Mouse (Mus musculus): ENCODE data around the gene Irf9. TPM values are rescaled to one million over a fixed set of nuclear protein-coding genes. Genes with fewer than 3 reads are reported as not detected.

The Irf9 gene
- polyA plus RNA-seq, 1 experiment from 2014 or later = 6.7 TPM

DNA sequence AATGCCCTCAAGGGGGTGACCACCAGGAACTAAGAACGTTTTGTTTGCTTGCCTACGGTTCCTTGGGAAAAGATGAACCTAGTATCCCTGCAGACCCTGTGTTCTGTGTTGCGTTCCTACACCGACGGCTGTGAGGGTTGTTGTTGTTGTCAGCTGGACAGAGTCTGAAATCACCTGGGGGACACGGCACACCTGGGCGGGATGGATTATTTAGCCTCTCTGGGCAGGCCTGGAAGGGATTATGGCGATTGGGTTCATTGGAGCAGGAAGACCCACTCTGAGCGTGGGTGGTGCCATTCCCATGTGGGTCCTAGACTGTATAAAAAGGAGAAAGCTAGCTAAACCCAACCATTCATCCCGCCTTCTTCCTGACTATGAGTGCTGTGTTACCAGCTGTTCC is 41.5 kb upstream of the Irf9 start:
- DNase-seq (ENCODE audit: low spot score) = no peak
- Histone ChIP-seq H3K4me3 (ENCODE audit: low read depth, low read length) (no peak overlapping the region), H3K4me1 (ENCODE audit: control insufficient read depth, insufficient read depth, low read length) (peaks cover 4% of the 10 kb centered on the region; the same call in 1 of the 2 replicates), H3K36me3 (ENCODE audit: control insufficient read depth, insufficient read depth, low read length) (peaks cover 2% of the 10 kb centered on the region; the same call in 1 of the 2 replicates), H3K27ac (replicated peaks; ENCODE audit: low read depth, low read length) (no peak overlapping the region), H3K4me2 (ENCODE audit: low read depth, severe bottlenecking) (no peak overlapping the region), H3K27me3 (ENCODE audit: control insufficient read depth, insufficient read depth, low read length) (no peaks in the 10 kb centered on the region), H3K9me3 (ENCODE audit: control insufficient read depth, low read length) (no peaks in the 10 kb centered on the region), H3K9ac (ENCODE audit: low read length) (no peak overlapping the region)
- no peak for ATAC-seq (ENCODE audit: insufficient number of reproducible peaks, low FRiP score, low TSS enrichment, low read depth)
- WGBS = 89% methylated on average over 10 of the region's 10 CpGs

DNA sequence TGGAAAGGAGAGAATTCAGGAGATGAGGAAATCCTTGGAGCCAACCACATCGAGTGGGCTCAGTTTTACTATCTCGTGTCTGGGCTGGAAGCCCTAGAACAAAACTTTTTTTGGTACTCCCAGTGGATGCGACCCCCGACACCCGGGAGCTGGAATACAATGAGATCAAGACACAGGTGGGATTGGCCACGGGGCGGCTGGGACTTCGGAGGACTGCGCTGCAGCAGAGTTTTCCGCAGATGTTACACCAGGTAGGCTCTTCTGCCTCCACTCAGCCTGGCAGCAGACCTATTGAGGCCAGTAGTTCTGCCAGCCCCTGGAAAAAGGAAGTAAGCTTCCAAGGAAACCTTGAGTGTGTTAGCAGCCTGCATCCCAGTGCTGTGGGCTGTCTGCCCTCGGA is 40.1 kb upstream of the Irf9 start:
- DNase-seq (ENCODE audit: low spot score) = no peak
- Histone ChIP-seq H3K36me3 (ENCODE audit: control insufficient read depth, insufficient read depth, low read length) (peaks cover 5% of the 10 kb centered on the region; the same call in 1 of the 2 replicates), H3K9me3 (ENCODE audit: control insufficient read depth, low read length) (no peaks in the 10 kb centered on the region), H3K4me1 (ENCODE audit: control insufficient read depth, insufficient read depth, low read length) (peaks cover 4% of the 10 kb centered on the region; the same call in 1 of the 2 replicates), H3K9ac (ENCODE audit: low read length) (no peak overlapping the region), H3K4me3 (ENCODE audit: low read depth, low read length) (no peak overlapping the region), H3K27me3 (ENCODE audit: control insufficient read depth, insufficient read depth, low read length) (no peaks in the 10 kb centered on the region), H3K4me2 (ENCODE audit: low read depth, severe bottlenecking) (no peak overlapping the region), H3K27ac (replicated peaks; ENCODE audit: low read depth, low read length) (no peak overlapping the region)
- no peak for ATAC-seq (ENCODE audit: insufficient number of reproducible peaks, low FRiP score, low TSS enrichment, low read depth)
- WGBS = 88% methylated on average over 11 of the region's 11 CpGs

DNA sequence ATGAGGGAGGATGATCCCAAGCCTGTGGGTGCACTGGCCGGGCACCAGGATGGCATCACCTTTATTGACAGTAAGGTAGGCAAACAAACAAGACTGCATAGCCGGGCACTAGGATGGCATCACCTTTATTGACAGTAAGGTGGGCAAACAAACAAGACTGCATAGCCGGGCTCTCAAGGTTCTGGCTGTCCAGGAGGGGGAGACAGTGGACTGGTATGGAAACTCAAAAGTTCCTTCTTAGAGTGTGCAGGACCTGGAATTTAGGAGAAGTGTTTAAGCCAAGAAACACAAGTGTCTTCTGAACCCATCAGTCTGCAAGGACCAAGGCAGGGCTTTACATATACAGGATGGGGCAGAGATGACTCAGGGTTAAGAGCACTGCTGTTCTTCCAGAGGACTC is 37.6 kb upstream of the Irf9 start:
- Histone ChIP-seq H3K4me2 (ENCODE audit: low read depth, severe bottlenecking) (no peak overlapping the region), H3K9ac (ENCODE audit: low read length) (no peak overlapping the region), H3K4me3 (ENCODE audit: low read depth, low read length) (no peak overlapping the region), H3K27ac (replicated peaks; ENCODE audit: low read depth, low read length) (no peak overlapping the region), H3K9me3 (ENCODE audit: control insufficient read depth, low read length) (no peaks in the 10 kb centered on the region), H3K4me1 (ENCODE audit: control insufficient read depth, insufficient read depth, low read length) (peaks cover 4% of the 10 kb centered on the region; the same call in 1 of the 2 replicates), H3K27me3 (ENCODE audit: control insufficient read depth, insufficient read depth, low read length) (no peaks in the 10 kb centered on the region), H3K36me3 (ENCODE audit: control insufficient read depth, insufficient read depth, low read length) (peaks cover 16% of the 10 kb centered on the region; the same call in 1 of the 2 replicates)
- ATAC-seq (ENCODE audit: insufficient number of reproducible peaks, low FRiP score, low TSS enrichment, low read depth) (no peak), DNase-seq (ENCODE audit: low spot score) (no peak)
- 88% methylated on average over 3 of the region's 3 CpGs for WGBS

DNA sequence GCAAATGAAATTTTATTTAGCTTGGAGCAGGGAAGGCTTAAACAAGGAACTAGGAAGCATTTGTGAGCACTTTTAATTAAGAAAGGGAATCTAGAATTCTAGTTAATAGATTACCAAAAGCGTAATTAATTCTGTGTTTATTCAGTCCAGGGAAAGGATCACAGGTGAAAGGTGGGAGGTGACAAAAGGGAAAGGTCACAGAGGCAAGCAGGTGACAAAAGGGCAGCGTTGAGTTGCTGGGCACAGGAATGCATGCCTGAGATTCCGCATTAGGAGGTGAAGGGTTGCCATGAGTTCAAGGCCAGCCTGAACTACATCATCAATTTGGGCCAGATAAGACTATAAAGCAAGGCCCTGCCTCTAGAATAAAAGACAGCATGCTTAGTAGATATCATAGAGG is 35.9 kb upstream of the Irf9 start:
- Histone ChIP-seq H3K9ac (ENCODE audit: low read length) (no peak overlapping the region), H3K36me3 (ENCODE audit: control insufficient read depth, insufficient read depth, low read length) (peaks cover 16% of the 10 kb centered on the region; the same call in 1 of the 2 replicates), H3K4me2 (ENCODE audit: low read depth, severe bottlenecking) (no peak overlapping the region), H3K27ac (replicated peaks; ENCODE audit: low read depth, low read length) (no peak overlapping the region), H3K27me3 (ENCODE audit: control insufficient read depth, insufficient read depth, low read length) (no peaks in the 10 kb centered on the region), H3K4me3 (ENCODE audit: low read depth, low read length) (no peak overlapping the region), H3K9me3 (ENCODE audit: control insufficient read depth, low read length) (no peaks in the 10 kb centered on the region), H3K4me1 (ENCODE audit: control insufficient read depth, insufficient read depth, low read length) (no peaks in the 10 kb centered on the region)
- no peak for ATAC-seq (ENCODE audit: insufficient number of reproducible peaks, low FRiP score, low TSS enrichment, low read depth)
- DNase-seq (ENCODE audit: low spot score) = no peak
- 90% methylated on average over 3 of the region's 3 CpGs for WGBS

DNA sequence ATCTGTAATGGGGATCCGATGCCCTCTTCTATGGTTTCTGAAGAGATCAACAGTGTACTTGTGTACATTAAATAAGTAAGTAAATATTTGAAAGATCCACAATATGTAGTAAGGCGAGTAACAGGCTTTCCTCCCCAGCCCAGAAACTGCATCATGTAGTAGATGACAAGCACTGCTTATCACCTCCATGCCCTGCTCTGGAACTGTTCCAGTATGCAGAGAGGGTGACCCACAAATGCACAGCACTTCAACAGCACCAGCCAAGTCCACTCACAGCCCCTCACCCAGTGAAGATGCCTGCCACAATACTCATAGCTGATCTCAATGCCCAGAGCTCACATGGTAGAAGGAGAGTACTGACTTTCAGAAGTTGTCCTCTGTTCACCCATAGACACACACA is 32.8 kb upstream of the Irf9 start:
- no peak overlapping the region for H3K9ac ChIP-seq (ENCODE audit: low read length)
- peaks cover 16% of the 10 kb centered on the region; the same call in 1 of the 2 replicates for H3K36me3 ChIP-seq (ENCODE audit: control insufficient read depth, insufficient read depth, low read length)
- H3K4me2 ChIP-seq (ENCODE audit: low read depth, severe bottlenecking) = no peak overlapping the region
- WGBS = 98% methylated on average over 2 of the region's 2 CpGs
- H3K4me1 ChIP-seq (ENCODE audit: control insufficient read depth, insufficient read depth, low read length) = no peaks in the 10 kb centered on the region
- H3K27me3 ChIP-seq (ENCODE audit: control insufficient read depth, insufficient read depth, low read length) = no peaks in the 10 kb centered on the region
- no peaks in the 10 kb centered on the region for H3K9me3 ChIP-seq (ENCODE audit: control insufficient read depth, low read length)
- H3K27ac ChIP-seq (replicated peaks; ENCODE audit: low read depth, low read length) = no peak overlapping the region
- DNase-seq (ENCODE audit: low spot score) (no peak), ATAC-seq (ENCODE audit: insufficient number of reproducible peaks, low FRiP score, low TSS enrichment, low read depth) (no peak)
- H3K4me3 ChIP-seq (ENCODE audit: low read depth, low read length) = no peak overlapping the region

DNA sequence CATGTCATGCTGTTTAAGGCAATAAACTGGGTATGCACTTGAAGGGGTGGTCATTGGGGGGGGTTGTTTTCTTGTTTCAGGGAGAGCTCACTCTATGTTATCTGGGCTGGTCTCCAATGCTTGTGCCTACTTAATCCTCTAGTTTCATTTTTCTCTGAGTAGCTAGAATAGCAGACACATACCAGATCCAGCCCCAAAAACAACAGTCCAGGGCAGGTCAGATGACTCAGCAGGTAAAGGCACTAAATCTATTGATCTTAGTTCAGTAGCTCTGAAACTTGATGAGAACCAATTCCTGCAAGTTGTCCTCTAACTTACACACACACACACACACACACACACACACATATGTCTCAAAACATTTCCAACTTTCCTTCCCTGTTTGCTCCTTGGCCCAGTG is 31.6 kb upstream of the Irf9 start:
- peaks cover 14% of the 10 kb centered on the region; the same call in 1 of the 2 replicates for H3K36me3 ChIP-seq (ENCODE audit: control insufficient read depth, insufficient read depth, low read length)
- no peaks in the 10 kb centered on the region for H3K4me1 ChIP-seq (ENCODE audit: control insufficient read depth, insufficient read depth, low read length)
- no peak overlapping the region for H3K4me3 ChIP-seq (ENCODE audit: low read depth, low read length)
- DNase-seq (ENCODE audit: low spot score) (no peak), ATAC-seq (ENCODE audit: insufficient number of reproducible peaks, low FRiP score, low TSS enrichment, low read depth) (no peak)
- H3K4me2 ChIP-seq (ENCODE audit: low read depth, severe bottlenecking) = no peak overlapping the region
- H3K9me3 ChIP-seq (ENCODE audit: control insufficient read depth, low read length) = no peaks in the 10 kb centered on the region
- no peak overlapping the region for H3K9ac ChIP-seq (ENCODE audit: low read length)
- H3K27me3 ChIP-seq (ENCODE audit: control insufficient read depth, insufficient read depth, low read length) = no peaks in the 10 kb centered on the region
- H3K27ac ChIP-seq (replicated peaks; ENCODE audit: low read depth, low read length) = no peak overlapping the region

DNA sequence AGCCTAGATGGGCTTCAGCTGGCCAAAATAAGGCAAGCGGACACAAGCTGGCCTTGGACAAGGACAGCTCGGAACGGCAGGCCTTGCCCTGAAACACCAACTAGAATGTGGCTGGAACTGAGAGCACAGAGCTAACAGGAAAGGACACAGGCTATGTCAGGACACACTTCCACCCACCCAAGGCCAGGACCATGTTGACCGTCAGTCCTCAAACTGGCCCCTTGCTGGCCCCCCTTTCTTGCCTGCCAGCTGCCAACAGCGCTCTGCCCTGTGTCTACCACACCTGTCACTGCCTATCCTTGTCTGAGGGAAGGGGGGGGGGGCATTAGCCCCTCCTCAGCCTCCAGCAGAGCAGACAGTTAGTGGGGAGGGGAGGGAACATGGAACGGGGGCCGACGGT is 28.1 kb upstream of the Irf9 start, which contains the start of gene Fitm1:
Gene Fitm1, plus strand, starts transcription at position 316 of the 400 bp plus-strand sequence.
- Histone ChIP-seq H3K4me3 (ENCODE audit: low read depth, low read length) (no peak within 1 kb of the TSS), H3K27ac (replicated peaks; ENCODE audit: low read depth, low read length) (no peak within 1 kb of the TSS), H3K4me1 (ENCODE audit: control insufficient read depth, insufficient read depth, low read length) (peaks cover 9% of the 10 kb centered on the region; the same call in 1 of the 2 replicates), H3K27me3 (ENCODE audit: control insufficient read depth, insufficient read depth, low read length) (no peaks in the 10 kb centered on the region), H3K9me3 (ENCODE audit: control insufficient read depth, low read length) (no peaks in the 10 kb centered on the region), H3K36me3 (ENCODE audit: control insufficient read depth, insufficient read depth, low read length) (peaks cover 2% of the 10 kb centered on the region; the same call in 1 of the 2 replicates), H3K4me2 (ENCODE audit: low read depth, severe bottlenecking) (no peak within 1 kb of the TSS), H3K9ac (ENCODE audit: low read length) (no peak within 1 kb of the TSS)
- WGBS = 79% methylated on average over 7 of the region's 8 CpGs
- ATAC-seq (ENCODE audit: insufficient number of reproducible peaks, low FRiP score, low TSS enrichment, low read depth) = no peak
- DNase-seq (ENCODE audit: low spot score) = no peak

DNA sequence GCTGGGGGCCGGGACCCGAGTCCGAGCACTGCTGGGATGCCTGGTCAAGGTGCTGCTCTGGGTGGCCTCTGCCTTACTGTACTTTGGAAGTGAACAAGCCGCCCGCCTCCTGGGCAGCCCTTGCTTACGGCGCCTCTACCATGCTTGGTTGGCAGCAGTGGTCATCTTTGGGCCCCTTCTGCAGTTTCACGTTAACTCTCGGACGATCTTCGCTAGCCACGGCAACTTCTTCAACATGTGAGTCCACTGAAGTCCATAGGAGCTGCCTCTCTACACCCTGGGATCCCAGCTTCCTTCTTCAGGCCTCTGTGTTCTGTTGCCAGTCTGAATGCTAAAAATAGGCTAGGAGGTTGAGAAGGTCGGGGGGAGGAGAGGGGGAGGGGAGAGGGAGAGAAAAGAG is 27.7 kb upstream of the Irf9 start:
- Histone ChIP-seq H3K4me2 (ENCODE audit: low read depth, severe bottlenecking) (no peak overlapping the region), H3K27ac (replicated peaks; ENCODE audit: low read depth, low read length) (no peak overlapping the region), H3K4me3 (ENCODE audit: low read depth, low read length) (no peak overlapping the region), H3K4me1 (ENCODE audit: control insufficient read depth, insufficient read depth, low read length) (peaks cover 9% of the 10 kb centered on the region; the same call in 1 of the 2 replicates), H3K36me3 (ENCODE audit: control insufficient read depth, insufficient read depth, low read length) (no peaks in the 10 kb centered on the region; the same call in 1 of the 2 replicates), H3K27me3 (ENCODE audit: control insufficient read depth, insufficient read depth, low read length) (no peaks in the 10 kb centered on the region), H3K9ac (ENCODE audit: low read length) (no peak overlapping the region), H3K9me3 (ENCODE audit: control insufficient read depth, low read length) (no peaks in the 10 kb centered on the region)
- DNase-seq (ENCODE audit: low spot score) (no peak), ATAC-seq (ENCODE audit: insufficient number of reproducible peaks, low FRiP score, low TSS enrichment, low read depth) (no peak)
- WGBS = 82% methylated on average over 13 of the region's 13 CpGs

DNA sequence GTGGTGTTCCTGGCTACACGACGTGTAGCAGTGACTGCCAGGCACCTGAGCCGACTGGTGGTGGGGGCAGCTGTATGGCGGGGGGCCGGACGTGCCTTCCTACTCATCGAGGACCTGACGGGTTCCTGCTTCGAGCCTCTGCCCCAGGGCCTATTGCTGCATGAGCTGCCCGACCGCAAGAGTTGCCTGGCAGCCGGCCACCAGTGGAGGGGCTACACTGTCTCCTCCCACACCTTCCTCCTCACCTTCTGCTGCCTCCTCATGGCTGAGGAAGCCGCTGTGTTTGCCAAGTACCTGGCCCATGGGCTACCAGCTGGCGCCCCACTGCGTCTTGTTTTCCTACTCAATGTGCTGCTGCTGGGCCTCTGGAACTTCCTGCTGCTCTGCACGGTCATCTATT is 27.0 kb upstream of the Irf9 start:
- 84% methylated on average over 16 of the region's 16 CpGs for WGBS
- H3K4me3 ChIP-seq (ENCODE audit: low read depth, low read length) = no peak overlapping the region
- ATAC-seq (ENCODE audit: insufficient number of reproducible peaks, low FRiP score, low TSS enrichment, low read depth) = no peak
- H3K36me3 ChIP-seq (ENCODE audit: control insufficient read depth, insufficient read depth, low read length) = peaks cover under 1% of the 10 kb centered on the region; the same call in 1 of the 2 replicates
- H3K27ac ChIP-seq (replicated peaks; ENCODE audit: low read depth, low read length) = no peak overlapping the region
- DNase-seq (ENCODE audit: low spot score) = no peak
- no peaks in the 10 kb centered on the region for H3K27me3 ChIP-seq (ENCODE audit: control insufficient read depth, insufficient read depth, low read length)
- no peak overlapping the region for H3K9ac ChIP-seq (ENCODE audit: low read length)
- H3K9me3 ChIP-seq (ENCODE audit: control insufficient read depth, low read length) = no peaks in the 10 kb centered on the region
- peaks cover 9% of the 10 kb centered on the region; the same call in 1 of the 2 replicates for H3K4me1 ChIP-seq (ENCODE audit: control insufficient read depth, insufficient read depth, low read length)
- no peak overlapping the region for H3K4me2 ChIP-seq (ENCODE audit: low read depth, severe bottlenecking)
